8 mouse cellular contexts compared by ENCODE assay signal in the genomic region with DNA sequence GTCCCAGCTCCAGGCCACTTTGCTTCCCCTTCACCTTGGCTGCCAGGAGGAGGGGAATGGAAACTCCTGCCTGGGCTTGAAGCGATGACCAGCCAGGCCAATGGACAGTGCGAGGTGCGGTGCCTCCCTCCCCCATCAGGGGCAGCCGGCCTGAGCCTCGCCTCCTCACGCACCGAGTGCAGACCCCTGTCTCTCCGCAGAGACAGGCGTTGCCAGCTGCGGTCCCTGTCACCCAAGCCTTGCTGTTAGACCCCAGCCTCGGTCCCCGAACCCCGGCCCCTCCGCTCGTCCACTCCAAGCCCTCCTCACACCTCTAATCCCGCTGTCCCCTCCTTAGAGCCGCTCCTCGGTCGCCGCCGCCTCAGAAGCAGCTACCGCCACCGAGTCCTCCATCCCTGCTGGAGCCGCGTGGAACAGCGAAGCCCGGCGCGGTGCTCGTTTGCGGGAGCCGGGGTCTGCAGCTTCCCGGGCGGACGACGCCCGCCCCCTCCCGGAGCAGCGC. TPM values are rescaled to one million over a fixed set of nuclear protein-coding genes. Genes with fewer than 3 reads are reported as not detected.
A peak's percentile ranks its signal among the peaks of the same experiment; 100 is the strongest.
DNase-seq lines count a peak whose midpoint lies in the region; ATAC-seq lines count a peak whose summit lies in the region.

No protein-coding gene starts in this region.

- ATAC-seq in forebrain, embryonic 16.5 days = peak; percentile 76
- peak; percentile 84 for ATAC-seq in hindbrain, embryonic 13.5 days (ENCODE audit: low FRiP score)

- H3K9me3 ChIP-seq in forebrain, embryonic 16.5 days (ENCODE audit: control insufficient read depth, low read length) = 0 out of 2 replicates have a peak, but pooled peaks cover 3% of the 10 kb centered on the region
- 0 out of 2 replicates have a peak, but pooled peaks cover 5% of the 10 kb centered on the region for H3K9me3 ChIP-seq in hindbrain, embryonic 13.5 days
- H3K9me3 ChIP-seq in limb, embryonic 10.5 days (replicated peaks) = no peaks in the 10 kb centered on the region

- H3K27ac ChIP-seq in forebrain, embryonic 16.5 days (ENCODE audit: low read length) = peak overlapping the region; percentile 88
- H3K27ac ChIP-seq in hindbrain, embryonic 13.5 days = peak overlapping the region; percentile 95
- peak overlapping the region; percentile 97 for H3K27ac ChIP-seq in limb, embryonic 10.5 days

- no peaks in the 10 kb centered on the region for H3K27me3 ChIP-seq in forebrain, embryonic 16.5 days (replicated peaks; ENCODE audit: control insufficient read depth, insufficient read depth, low read length)
- no peaks in the 10 kb centered on the region for H3K27me3 ChIP-seq in hindbrain, embryonic 13.5 days
- no peaks in the 10 kb centered on the region for H3K27me3 ChIP-seq in limb, embryonic 10.5 days (ENCODE audit: low read depth, poor library complexity, severe bottlenecking)

- WGBS in forebrain, embryonic 16.5 days = under 1% methylated on average over 35 of the region's 39 CpGs
- WGBS in hindbrain, embryonic 13.5 days = under 1% methylated on average over 36 of the region's 39 CpGs
- whole genome bisulfite sequencing in limb, embryonic 10.5 days = under 1% methylated on average over 35 of the region's 39 CpGs

- peak overlapping the region; percentile 74 for H3K4me3 ChIP-seq in forebrain, embryonic 16.5 days (replicated peaks; ENCODE audit: low read length)
- H3K4me3 ChIP-seq in hindbrain, embryonic 13.5 days = peak overlapping the region; percentile 66
- H3K4me3 ChIP-seq in limb, embryonic 10.5 days = peak overlapping the region; percentile 87

- peak overlapping the region; percentile 92 for H3K9ac ChIP-seq in forebrain, embryonic 16.5 days (replicated peaks; ENCODE audit: low read depth, low read length)
- peak overlapping the region; percentile 89 for H3K9ac ChIP-seq in hindbrain, embryonic 13.5 days

- H3K4me2 ChIP-seq in forebrain, embryonic 16.5 days (ENCODE audit: low read length) = peak overlapping the region; percentile 84
- H3K4me2 ChIP-seq in hindbrain, embryonic 13.5 days = peak overlapping the region; percentile 73

- H3K4me1 ChIP-seq in forebrain, embryonic 16.5 days (replicated peaks; ENCODE audit: control insufficient read depth, insufficient read depth, low read length) = peaks cover 25% of the 10 kb centered on the region
- H3K4me1 ChIP-seq in hindbrain, embryonic 13.5 days (replicated peaks) = peaks cover 44% of the 10 kb centered on the region
- peaks cover 19% of the 10 kb centered on the region for H3K4me1 ChIP-seq in limb, embryonic 10.5 days

- H3K36me3 ChIP-seq in forebrain, embryonic 16.5 days (ENCODE audit: control insufficient read depth, insufficient read depth) = peaks cover 4% of the 10 kb centered on the region; the same call in 1 of the 2 replicates
- H3K36me3 ChIP-seq in hindbrain, embryonic 13.5 days = peaks cover 11% of the 10 kb centered on the region
- peaks cover 19% of the 10 kb centered on the region for H3K36me3 ChIP-seq in limb, embryonic 10.5 days

- DNase-seq in right cerebral cortex, adult 18-20 months = peak; percentile 32
- no peak for DNase-seq in right cerebral cortex, postnatal 25 days
- peak; percentile 72 for DNase-seq in brain, adult 2 months (ENCODE audit: low read depth, low spot score)
- peak; percentile 80 for DNase-seq in limb, embryonic 10.5 days (ENCODE audit: low spot score)
- peak; percentile 72 for DNase-seq in mesoderm, embryonic 11.5 days (ENCODE audit: low read depth, low spot score)
- no peak for DNase-seq in spleen, postnatal 36 days (ENCODE audit: low spot score in 2 of 2)

RNA-seq across cellular contexts. Expression of a gene that starts 55.7 kb away (rescaled TPM):
- polyA plus RNA-seq in forebrain, embryonic 16.5 days (2015; fragmentation: Nextera tagmentation; extraction: Ambion mirVana) = 21.4 and 23.5 TPM in 2 replicates
- 17.5 and 21.8 TPM in 2 replicates for polyA plus RNA-seq in hindbrain, embryonic 13.5 days (2015; fragmentation: Nextera tagmentation; extraction: Ambion mirVana)
- 5.9 and 7.9 TPM in 2 replicates for polyA plus RNA-seq in limb, embryonic 10.5 days (2016; fragmentation: Nextera tagmentation; extraction: Ambion mirVana)

Comparison
In these comparisons a context has a peak if more than half of its experiments do, and no peak if none do; other contexts are left out.
1. DNase-seq: peak in right cerebral cortex, adult 18-20 months (single experiment), brain, adult 2 months (single experiment), limb, embryonic 10.5 days (single experiment) and mesoderm, embryonic 11.5 days (single experiment); none in right cerebral cortex, postnatal 25 days (single experiment) and spleen, postnatal 36 days (0 of 2).
2. Peak in every context shown above with its lines, with median percentiles within 50 percentile points of each other: H3K27ac ChIP-seq and H3K4me3 ChIP-seq.